Mouse (Mus musculus) erythroblast, embryonic 14.5 days (primary cell): Measurements from ENCODE around the gene Csk.

ENCODE experiments used
- GATA1 ChIP-seq: IDR thresholded peaks from 2 replicates; pipeline ENCODE4 v1.6.1; 2012; ENCODE audit warnings: low read length, inconsistent platforms, mixed read lengths
- TAL1 ChIP-seq: IDR thresholded peaks from 3 replicates; pipeline ENCODE4 v1.6.1; 2012; ENCODE audit warnings: low read length, inconsistent platforms, mixed read lengths

GRCm38 (mm10) chr9:57655749-57656148 is 2.3 kb upstream of the Csk start:
- TF ChIP-seq GATA1 (no peak), TAL1 (no peak)
